Mouse (Mus musculus): ENCODE data around the gene Orc1.
A peak's percentile ranks its signal among the peaks of the same experiment; 100 is the strongest.

Gene Orc1

DNA sequence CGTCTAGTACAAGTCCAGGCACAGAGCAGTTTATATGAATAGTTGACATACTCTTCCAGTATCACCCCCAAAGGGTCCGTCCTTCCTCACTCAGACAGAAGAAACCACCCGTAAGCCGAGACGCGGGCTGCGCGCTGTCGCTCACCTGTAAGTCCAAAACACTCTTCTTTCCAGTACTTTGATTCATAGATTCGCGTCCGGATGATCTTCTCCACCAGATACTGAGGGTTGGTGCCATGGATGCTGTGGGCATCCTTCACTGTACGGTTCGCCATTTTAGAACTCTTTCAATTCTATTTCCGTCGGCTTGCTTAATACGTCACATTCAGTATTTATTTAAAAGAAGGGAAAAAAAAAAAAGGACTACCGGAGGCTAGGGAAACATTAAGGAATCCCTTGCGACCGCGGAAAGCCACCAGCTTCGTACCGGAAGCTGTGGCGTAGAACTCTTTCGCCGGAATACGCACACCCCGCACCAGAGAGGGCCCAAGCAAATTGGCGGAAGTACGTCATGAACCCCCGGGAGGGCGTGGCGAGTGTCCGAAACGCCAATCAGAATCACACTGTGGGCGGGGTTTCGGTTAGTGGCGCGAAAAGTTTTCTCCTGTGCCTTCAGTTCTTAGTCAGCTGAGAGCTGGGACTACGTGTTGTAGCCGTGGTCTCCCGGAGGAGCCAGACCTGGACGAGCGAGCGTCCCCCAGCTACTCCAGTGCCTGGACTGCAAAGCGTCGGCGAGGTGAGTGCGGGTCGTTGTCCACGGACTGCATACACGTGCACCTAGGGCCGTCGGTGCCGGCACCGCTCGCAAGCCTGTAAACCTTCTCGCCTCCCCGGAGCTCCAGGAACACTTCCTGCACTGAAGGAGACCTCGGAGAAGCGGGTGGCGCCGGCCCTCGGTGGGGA lies at the start of gene Orc1, which contains the start of gene Prpf38a:
TSS of gene Orc1 (plus strand) at position 584 of the 903 bp plus-strand sequence.
TSS of gene Prpf38a (minus strand) at position 497 of the 903 bp plus-strand sequence.
- peak; percentile 99 for DNase-seq

DNA sequence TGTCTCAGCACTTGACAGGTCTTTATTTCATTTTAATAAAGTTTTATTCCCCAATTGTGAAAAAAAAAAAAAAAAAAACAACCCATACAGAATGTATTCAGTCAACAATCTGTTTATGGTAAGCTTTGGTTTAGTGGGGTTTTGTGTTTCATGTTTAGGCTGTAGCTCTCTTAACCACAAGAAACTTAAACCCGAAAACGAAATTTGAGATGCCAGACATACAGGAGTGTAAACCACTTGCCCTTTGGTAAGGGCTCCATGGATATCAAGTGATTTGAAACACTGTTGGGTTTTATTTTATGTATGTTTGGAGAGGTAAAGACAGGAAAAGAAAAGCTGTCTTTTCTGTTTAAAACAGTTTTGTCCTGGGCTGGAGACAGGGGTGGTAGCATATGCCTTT lies 39.5 kb upstream of the Orc1 start:
- no peak for DNase-seq

DNA sequence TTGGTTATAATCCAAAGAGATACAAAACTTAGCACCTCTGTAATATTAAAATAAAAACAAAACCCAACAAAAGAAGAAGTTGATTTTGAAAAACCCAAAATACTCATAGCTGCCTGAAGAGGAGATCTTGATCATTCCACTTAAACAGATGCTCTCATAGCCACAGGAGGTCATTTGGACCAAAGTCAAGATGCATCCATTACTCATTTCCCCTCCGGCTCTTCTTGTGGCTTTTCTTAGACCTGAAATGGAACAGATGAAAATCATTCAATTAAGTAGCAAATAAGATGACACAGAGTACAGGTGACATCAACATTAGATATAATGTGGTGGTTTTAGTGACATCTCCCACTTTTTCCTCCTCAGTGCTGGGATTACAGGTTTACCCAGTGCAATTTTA lies 14.2 kb upstream of the Orc1 start:
- no peak for DNase-seq

DNA sequence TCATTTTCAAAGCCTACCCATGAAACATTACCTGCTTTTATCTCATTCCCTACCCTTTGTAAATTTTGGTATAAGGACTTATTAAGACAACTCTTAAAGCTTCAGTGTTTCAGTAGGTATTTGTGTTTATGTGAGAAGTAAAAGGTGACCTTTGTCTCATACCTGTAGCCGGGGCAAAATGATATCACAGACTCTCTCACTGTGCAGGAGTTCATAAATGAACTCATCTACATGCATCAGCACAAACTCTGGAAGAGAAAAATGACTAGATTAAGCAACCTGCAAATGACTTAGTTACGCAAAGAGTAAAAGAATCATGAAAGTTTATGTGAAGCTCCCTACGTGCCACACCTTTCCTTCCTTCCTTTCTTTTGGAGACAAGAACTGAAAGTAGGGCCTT lies 6.6 kb upstream of the Orc1 start:
- no peak for DNase-seq

DNA sequence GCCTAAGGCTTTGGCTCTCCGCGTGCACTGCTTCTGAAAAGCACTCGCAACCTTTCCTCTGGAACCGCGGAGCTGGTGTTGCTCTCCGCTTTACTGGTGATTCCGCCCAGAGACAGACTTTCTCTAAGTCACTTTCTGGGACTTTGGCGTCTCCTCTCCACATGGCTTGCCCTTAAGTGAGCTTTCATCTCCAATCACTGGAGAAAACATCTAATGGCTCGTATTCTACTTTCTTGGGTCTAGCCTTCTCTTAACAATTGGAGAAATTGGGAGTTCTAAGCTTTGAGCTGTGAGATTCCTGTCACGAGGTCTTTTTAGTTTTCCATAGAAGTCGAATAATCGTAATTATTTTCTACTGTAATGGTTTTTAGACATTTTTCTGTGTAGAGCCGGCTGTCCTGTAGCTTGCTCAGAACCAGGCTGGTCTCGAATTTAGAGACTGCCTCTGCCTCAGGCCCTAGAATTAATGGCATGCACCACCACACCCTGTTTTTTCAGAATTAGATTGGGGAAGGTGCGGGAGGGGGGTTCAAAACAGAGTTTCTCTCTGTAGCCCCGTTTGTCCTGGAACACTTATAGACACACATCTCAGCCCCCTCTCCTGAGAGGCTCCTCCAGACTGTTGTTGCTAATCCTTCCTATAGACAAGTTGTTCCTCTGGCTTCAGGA lies 654 bp downstream of the Orc1 start:
- no peak for DNase-seq

DNA sequence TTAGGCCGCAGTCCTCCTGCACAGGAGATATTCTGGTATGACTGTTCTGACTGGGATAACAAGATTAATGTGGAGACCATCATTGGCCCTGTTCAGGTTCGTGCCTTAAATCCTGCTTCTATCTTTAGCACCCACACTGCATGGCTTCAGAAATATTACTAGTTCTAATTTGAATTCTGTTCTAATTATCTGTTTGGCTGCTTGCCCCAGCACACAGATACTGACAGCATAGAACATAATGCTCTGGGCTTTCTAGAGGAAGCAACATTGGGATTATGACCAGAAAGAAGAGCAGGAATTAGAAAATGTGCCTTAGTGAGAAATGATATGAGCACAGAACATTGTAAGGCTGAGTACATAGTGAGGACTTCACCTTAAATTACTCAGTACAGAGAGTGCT lies 14.2 kb downstream of the Orc1 start:
- DNase-seq: no peak

DNA sequence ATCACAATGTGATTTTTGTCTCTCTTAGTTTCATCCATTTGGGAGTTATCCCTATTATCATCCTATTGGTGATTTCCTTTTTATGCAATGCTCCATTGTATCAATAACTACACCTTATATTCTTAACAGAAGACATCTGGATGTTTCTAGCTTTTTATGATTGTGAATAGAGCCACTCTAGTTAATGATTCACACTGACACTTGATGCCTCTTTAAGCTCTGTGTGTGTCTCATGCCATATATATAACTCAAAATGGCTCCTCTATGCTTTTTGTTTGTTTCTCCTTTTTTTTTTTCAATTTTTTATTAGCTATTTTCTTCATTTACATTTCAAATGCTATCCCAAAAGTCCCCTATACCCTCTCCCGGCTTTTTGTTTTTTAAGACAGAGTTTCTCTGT lies 16.6 kb downstream of the Orc1 start:
- DNase-seq: no peak

DNA sequence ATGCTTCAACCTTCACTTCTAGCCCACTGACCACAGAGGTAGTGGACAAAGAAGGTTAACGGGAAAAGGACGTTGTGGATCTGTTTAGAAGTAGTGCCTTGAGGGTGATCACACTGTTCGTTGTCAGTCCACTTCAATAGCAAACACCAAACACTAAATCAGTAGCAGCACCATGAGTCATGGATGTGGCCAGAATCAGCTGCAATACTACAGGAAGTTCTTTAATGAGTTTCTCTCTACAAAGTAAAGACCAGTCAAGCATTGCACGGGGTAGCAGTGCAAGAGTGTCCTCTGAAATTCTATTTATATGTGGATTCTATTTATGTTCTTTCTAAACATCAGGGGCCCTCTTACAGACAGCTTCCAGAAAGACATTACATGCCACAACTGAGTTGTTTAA lies 19.1 kb downstream of the Orc1 start:
- no peak for DNase-seq

DNA sequence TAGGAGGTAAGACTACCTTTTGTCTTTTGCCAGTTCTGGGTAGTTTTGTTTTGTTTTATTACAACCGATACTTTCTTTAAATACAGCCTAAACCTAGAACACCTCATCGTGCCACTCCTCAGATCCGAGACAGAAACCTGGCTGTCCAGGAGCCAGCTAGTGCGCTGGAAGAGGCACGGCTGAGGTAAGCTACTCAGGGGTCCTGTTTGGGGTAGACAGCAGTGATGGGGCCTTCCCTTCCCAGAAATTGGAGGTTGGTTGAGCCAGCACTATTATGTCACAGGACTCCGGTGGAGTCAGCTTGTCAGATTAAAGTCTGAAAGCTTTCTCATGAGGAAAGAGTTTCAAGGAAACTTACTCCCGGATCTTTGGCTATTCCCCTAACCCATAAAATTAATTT lies 22.6 kb downstream of the Orc1 start:
- DNase-seq: no peak

DNA sequence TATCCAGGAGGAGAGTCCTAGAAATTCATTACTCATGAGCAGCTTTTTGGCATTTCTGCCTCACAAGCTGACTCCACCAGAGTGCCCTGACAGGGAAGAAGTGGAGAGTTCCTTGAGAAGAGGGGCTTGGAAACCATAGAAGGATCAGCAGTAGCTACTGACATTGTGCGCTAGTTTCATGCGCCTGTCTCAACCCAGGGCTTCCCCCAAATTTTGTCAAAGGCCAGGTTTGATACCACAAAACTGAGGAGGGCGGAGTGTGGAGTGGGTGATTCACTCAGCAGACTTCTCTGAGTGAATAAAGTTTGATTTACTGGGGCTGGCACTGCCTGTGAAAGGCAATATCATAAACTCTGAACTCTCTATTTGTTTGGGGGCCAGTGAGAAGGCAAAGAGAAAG lies 29.4 kb downstream of the Orc1 start:
- DNase-seq: no peak

DNA sequence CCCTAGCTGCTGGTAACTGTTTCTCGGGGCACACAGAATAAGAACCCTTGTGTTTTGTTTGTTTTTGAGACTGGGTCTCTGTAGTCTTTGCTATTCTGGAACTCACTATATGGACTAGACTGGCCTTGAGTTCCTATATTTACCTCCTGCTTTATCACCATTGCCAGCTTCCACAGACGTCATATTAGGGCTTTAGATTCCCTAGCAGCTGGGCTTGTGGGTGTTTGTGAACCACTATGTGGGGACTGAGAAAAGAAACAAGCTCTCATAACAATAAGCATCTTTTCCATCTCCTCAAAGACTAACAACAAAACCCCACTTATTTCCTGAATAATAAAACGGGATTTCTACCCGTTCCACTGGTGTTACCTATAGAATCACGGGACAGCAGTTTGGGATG lies 31.7 kb downstream of the Orc1 start:
- DNase-seq: no peak

DNA sequence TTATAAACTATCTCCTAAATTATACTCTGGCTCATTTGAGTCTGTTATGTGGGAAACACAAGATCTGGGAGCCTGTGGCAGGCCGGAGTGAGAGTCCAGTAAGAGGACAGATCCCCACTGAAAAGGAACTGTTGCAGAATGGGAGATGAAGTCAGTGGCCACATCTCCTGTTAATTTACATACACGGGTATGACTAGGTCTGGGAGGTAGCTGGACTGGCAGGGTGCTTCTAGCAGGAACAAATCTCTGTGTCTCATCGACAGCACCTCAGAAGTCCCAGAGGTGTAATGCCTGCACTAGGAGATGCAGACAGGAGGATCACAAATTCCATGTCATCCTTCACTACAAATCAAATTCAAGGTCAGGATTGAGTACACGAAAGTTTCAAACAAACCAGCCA lies 39.4 kb downstream of the Orc1 start:
- DNase-seq: no peak

DNA sequence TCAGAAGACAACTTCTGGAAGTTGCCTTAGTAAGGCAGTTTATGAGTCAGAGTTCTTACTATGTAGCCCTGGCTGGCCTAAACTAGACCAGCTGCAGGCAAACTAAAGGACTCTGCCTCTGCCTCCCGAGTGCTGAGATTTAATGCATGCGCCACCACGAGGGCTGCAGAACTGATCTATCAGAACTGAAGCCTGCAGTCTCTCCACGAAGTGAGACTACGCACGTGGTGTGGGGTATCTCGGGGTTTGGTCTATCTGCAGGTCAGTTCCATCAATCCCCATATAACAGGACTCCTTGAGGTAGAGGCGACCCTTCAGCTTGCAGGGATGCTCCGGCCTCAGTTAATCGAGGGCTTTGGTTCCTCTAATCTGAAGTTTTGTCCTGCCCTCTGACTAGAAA lies 39.9 kb downstream of the Orc1 start:
- DNase-seq: peak; percentile 28

DNA sequence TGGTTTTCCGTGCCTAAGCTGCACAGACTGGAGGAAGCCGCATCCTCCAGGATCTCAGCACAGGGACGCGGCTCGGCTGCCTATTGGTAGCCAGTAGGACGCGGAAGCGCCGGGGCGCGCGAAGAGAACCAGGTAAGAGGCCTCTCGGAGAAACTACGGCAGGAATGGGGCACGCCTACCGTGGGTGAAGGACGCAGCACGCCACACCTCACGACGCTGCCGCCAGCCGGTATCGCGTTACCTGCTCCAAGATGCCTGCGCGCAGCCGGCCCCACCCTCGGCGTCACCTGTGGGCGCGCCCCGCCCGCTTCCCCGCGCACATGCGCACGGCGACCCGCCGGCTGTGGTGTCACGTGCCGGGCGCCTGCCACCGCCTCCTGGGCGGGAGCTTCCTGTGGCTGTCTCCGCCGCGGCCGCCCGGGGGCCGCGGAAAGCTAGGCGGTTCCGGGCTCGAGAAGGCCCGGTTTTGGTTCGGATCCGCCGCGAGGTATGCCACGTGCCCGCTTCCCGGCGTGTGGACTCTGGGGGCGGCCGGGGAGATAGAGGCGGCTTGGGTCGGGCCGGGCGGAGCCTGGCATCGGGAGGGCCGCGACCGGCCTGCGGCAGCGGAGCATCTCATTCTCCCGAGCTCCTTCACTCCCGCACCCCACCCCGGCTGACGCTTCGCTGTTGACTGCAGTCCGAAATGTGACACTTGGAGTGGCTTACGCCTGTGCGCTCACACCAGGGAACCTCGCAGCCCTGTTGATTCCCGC lies 40.5 kb downstream of the Orc1 start, which contains the start of gene Cc2d1b:
TSS of gene Cc2d1b (plus strand) at position 354 of the 755 bp plus-strand sequence.
- DNase-seq: peak; percentile 93

DNA sequence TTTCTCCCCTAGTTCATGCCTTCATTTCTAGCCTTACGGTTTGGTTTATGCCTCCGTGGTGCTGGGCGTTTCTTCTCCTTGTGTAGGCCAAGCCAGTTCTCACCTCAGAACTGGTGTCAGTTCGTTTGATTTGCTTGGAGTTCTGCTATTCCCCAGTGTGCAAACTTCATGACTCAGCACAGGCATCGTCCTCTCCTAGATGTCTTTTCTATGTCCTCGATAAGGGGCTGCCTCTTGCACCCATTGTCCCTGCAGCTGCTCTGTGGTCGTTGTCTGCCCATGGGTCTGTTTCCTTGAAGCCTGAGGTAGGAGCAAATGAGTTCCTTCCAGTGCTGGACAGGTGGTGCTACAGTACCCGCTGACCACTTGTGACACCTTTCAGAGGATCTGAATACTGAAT lies 41.3 kb downstream of the Orc1 start:
- DNase-seq: no peak

DNA sequence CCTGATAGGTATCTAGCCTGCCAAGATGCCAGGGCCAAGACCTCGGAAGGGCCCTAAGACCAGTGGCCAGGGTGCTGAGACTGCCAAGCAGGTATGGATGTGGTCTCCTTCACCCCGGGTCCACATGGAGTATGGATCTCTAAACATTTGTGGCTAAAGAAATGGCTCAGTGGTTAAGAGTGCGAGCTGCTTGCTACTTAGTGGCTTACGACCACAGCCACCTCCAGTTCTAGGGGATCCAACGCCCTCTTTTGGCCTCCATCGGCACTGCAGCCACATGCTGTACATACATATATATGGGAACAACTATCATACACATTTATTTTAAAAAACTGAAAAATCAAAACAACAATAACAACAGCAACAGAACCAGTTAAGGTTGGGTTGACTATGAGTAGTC lies 42.3 kb downstream of the Orc1 start:
- no peak for DNase-seq

DNA sequence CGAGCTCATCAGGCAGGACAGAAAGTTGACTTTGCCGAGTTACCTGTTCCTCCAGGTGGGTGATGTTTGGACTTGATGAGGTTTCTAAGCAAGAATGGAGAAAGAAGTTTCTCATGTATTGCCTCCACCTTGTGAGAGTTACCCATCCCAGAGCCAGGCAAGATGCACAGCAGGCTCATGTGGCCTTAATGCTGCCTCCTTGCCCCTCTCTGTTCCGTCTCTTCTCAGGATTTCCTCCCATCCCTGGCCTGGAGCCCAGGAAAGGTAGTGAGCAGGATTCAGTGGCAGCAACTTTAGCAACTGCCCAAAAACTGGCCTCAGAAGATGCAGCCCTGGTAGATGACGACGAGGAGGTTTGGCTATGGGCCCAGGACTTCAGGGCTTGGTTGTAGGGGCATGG lies 47.8 kb downstream of the Orc1 start:
- no peak for DNase-seq

DNA sequence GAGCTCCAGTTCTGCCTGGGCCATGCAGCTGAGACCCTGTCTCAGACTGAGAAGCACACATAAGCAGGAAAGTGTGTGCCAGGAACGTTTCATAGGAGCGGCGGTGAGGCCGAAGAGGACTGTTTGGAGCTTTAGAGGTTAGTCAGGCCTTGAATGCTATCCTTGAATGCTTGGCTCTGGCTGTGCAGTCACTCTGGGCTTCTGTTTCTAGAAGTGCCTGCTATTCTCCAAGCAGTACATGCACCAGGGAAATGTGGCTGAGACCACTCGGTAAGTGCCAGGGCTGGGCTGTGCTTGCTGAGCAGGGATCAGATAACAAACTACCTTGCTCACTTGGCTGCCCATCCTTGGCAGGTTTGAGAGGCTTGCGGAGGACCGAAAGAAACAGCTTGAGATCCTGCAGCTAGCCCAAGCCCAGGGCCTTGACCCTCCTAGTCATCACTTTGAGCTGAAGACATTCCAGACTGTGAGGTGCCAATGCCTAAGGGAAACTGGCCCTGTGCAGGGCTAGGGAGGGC lies 50.2 kb downstream of the Orc1 start:
- no peak for DNase-seq

DNA sequence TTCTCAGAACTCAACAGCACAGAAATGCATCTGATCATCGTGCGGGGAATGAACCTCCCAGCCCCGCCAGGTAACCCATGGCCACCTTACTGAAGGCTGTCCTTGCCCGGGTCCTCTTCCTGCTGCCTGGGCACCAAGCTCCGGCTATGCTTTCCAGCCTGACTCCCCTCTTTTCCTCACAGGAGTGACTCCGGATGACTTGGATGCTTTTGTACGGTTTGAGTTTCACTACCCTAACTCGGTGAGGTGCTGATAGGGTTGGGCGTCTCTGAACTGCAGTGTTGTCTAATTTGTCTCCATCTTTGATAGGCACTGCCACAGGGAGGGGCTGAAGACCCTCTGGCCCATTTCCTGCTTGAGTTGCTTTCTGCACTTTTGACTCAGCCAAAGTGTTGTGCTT lies 50.9 kb downstream of the Orc1 start:
- no peak for DNase-seq

DNA sequence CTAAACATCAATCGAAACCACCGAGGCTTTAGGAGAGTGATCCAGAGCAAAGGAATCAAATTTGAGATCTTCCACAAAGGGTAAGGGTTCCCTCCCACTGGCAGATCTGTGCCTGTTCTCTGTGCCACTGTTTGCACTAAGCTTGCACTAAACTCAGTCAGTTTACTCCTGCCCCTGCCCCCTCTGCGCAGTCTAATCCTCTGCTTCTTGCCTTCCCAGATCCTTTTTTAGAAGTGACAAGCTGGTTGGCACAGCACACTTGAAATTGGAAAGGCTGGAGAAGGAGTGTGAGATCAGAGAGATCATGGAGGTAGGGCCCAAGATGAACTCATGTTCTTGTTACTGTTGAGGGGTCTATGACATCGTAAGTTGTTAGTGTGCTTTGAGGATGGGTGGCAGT lies 52.4 kb downstream of the Orc1 start:
- DNase-seq: no peak

DNA sequence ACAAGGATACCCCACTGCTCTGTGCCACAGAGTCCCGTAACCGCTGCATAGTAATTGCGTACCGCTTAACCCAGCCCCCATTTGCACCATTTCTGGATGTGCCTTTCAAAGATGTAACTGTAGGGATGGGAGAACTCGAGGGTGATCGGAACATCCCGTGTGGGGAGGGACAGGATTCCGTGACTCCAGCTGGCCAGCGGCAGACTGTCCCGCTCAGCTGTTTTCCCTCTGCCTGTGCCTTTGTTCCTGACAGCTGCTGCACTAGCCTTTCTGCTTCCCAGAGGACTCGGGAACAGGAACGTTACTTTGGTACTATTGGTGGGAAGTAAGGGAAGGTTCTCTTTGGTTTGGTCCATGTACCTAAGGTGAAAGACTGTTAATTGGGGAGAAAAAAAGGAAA lies 54.5 kb downstream of the Orc1 start:
- DNase-seq: no peak

DNA sequence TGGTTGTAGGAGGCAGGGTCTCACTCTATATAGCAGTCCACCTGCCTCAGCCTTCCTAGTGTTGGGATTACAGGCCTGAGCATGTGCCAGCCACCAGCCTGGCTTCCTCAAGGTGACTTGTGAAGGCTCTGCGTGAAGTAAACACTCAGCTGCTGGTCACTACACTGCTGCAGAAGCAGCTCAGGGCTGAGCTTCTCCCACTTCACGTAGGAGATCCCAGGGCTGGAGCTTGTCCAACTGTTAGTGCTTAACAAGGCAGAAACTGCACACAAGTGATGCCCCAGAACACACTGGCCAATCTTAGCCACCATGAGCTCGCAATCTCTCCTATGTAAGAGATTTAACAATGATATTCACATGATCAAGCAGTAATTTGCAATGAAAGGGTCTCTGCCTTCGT lies 55.5 kb downstream of the Orc1 start:
- no peak for DNase-seq

DNA sequence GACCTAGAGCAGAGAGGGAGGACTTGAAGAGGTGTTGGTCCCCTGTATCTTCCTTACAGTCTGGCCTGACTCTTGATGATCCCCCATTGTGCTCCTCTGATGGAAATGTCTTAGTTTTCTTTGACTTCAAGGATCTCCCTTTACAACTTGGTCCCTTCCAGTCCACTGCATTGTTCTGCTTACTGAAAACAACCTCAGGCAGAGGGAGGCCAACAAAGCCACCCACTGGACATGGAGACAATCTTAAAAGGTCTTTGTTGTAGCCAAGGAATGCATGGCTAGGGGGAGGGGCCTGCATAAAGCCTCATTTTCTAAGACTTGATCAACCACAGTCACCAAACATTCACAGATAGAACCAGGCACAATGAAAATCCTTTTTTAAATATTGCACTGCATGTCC lies 55.9 kb downstream of the Orc1 start:
- DNase-seq: no peak

All from lung, postnatal 10 days (tissue).